Mouse (Mus musculus): Measurements from ENCODE around the gene Chst3. TPM values are rescaled to one million over a fixed set of nuclear protein-coding genes. Genes with fewer than 3 reads are reported as not detected.
"Not testable (repeated sequence)": the region's sequence is repeated elsewhere in the genome, so short reads cannot be mapped to it uniquely, and the experiment has no call there.

The Chst3 gene
- total and polyA plus RNA-seq, 2 experiments from 2014 or later = 0.89 to 5.5 TPM

DNA sequence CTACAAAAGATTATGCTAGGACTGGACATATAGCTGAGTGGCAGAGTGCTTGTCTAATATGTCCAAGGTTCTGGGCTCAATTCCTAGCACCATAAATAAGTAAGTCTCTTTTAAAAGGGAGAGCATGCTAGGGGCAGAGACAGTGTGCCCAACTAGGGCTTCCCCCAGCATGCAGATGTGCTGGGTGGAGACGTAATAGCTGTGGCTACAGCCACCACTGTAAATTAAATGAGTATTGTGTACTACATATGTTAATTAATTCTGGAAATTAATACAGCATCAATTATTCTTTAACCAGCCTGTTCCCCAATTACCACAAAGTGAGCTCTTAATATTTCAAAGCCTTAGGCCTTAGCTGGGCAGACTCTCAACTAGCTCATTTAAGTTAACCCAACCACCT lies 54.2 kb downstream of the Chst3 start:
- Histone ChIP-seq H3K4me1 (ENCODE audit: insufficient read depth, low read length) (no peaks in the 10 kb centered on the region), H3K9ac (replicated peaks; ENCODE audit: low read length, poor library complexity, severe bottlenecking) (no peak overlapping the region), H3K27me3 (ENCODE audit: insufficient read depth, low read length) (no peaks in the 10 kb centered on the region), H3K36me3 (ENCODE audit: insufficient read depth, low read length) (no peaks in the 10 kb centered on the region), H3K9me3 (ENCODE audit: low read length) (no peaks in the 10 kb centered on the region), H3K27ac (ENCODE audit: low read depth, low read length) (no peak overlapping the region), H3K4me3 (ENCODE audit: low read depth, low read length) (no peak overlapping the region), H3K4me2 (ENCODE audit: low read depth, low read length, poor library complexity, severe bottlenecking) (no peak overlapping the region)
- no peak for DNase-seq (ENCODE audit: low spot score)
- TF ChIP-seq CTCF (IDR thresholded peaks at IDR 0.05) = no peak
- WGBS = 78% methylated on average over 1 of the region's 1 CpGs
- no peak for ATAC-seq (ENCODE audit: low FRiP score)

DNA sequence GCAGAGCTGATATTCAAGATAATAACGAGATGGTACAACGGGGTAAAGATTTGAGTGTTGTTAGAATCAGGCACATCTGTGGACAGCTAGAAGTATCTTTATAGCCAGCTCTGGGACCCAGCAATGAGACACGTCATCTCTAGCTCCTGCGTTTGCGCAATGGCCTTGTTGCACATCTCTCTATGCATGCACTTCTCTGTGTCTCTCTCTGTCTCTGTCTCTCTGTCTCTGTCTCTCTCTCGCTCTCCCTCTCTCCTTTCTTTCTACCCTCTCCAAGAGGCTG lies 56.1 kb downstream of the Chst3 start:
- ATAC-seq (ENCODE audit: low FRiP score) = no peak
- TF ChIP-seq CTCF (IDR thresholded peaks at IDR 0.05) = no peak

DNA sequence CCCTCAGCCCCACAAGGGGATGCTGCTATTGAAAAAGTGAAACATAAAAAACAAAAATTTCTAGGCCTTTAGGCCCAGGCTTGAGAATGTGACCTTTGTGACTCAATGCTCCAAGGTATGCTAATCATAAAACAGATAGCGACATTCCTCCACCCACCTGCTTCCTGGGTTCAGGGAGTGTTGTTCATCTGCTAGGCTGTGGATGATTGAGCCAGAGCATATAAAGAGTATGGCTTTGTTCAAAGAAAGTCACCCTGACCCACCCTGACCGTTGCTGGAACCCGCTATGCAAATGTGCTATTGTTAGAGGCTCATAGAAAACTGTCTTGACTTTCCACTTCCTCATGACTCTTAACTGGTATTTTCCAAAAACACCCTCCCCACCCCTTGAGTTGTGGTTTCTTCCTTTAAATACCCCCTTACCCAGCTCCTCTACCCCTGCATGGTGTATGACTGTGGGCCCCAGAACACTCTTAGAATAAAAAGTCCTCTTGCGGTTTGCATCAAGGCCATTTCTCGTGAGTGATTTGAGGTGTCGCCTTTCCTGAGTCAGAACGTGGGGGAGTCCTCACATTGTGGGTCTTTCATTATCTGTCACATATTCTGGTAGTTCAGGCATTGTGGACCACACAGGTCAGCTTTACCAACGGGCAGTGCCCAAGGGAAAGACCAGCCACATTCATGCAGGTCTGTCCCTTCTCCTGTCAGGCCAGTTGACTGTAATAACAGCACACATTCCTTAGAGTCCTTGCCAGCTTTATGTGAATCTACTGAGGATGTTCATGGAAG lies 56.7 kb downstream of the Chst3 start:
- H3K27me3 ChIP-seq (ENCODE audit: insufficient read depth, low read length); H3K9me3 ChIP-seq (ENCODE audit: low read length); H3K4me1 ChIP-seq (ENCODE audit: insufficient read depth, low read length); ATAC-seq (ENCODE audit: low FRiP score); DNase-seq (ENCODE audit: low spot score); H3K4me3 ChIP-seq (ENCODE audit: low read depth, low read length); H3K27ac ChIP-seq (ENCODE audit: low read depth, low read length); H3K36me3 ChIP-seq (ENCODE audit: insufficient read depth, low read length); H3K9ac ChIP-seq (replicated peaks; ENCODE audit: low read length, poor library complexity, severe bottlenecking); H3K4me2 ChIP-seq (ENCODE audit: low read depth, low read length, poor library complexity, severe bottlenecking): not testable (repeated sequence)
- WGBS = 85% methylated on average over 8 of the region's 8 CpGs

More for the DNA sequence above, 56.1 kb downstream of the Chst3 start:
- WGBS = 92% methylated on average over 6 of the region's 6 CpGs
- no peaks in the 10 kb centered on the region for H3K27me3 ChIP-seq (ENCODE audit: insufficient read depth, low read length)
- no peaks in the 10 kb centered on the region for H3K9me3 ChIP-seq (ENCODE audit: low read length)
- no peak overlapping the region for H3K9ac ChIP-seq (replicated peaks; ENCODE audit: low read length, poor library complexity, severe bottlenecking)
- no peaks in the 10 kb centered on the region for H3K36me3 ChIP-seq (ENCODE audit: insufficient read depth, low read length)
- H3K4me3 ChIP-seq (ENCODE audit: low read depth, low read length) = no peak overlapping the region
- no peaks in the 10 kb centered on the region for H3K4me1 ChIP-seq (ENCODE audit: insufficient read depth, low read length)
- no peak for DNase-seq (ENCODE audit: low spot score)
- no peak overlapping the region for H3K4me2 ChIP-seq (ENCODE audit: low read depth, low read length, poor library complexity, severe bottlenecking)
- H3K27ac ChIP-seq (ENCODE audit: low read depth, low read length) = no peak overlapping the region

DNA sequence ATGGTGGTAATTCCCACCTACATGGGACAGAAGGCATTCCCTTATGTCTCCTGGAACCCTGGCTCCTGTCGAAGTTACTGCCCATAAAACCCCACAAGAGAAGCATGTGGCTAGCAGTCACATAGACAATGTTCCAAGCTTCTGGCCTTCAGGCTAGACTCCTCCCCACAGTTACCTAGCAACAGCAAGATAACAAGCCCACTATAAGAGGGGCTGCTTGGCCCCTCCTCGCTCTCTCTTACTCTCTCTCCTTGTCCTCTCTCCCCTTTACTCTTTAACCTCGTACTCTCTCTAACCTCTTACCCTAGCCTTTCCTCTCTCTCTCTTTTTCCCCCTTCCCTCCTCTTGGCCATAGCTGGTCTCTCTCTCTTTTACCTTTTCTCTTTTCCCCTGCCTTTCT lies 57.7 kb downstream of the Chst3 start:
- not testable (repeated sequence) for H3K9me3 ChIP-seq (ENCODE audit: low read length); H3K36me3 ChIP-seq (ENCODE audit: insufficient read depth, low read length); H3K4me3 ChIP-seq (ENCODE audit: low read depth, low read length); H3K27me3 ChIP-seq (ENCODE audit: insufficient read depth, low read length); DNase-seq (ENCODE audit: low spot score); H3K4me2 ChIP-seq (ENCODE audit: low read depth, low read length, poor library complexity, severe bottlenecking); H3K9ac ChIP-seq (replicated peaks; ENCODE audit: low read length, poor library complexity, severe bottlenecking); ATAC-seq (ENCODE audit: low FRiP score); H3K4me1 ChIP-seq (ENCODE audit: insufficient read depth, low read length); H3K27ac ChIP-seq (ENCODE audit: low read depth, low read length)
- WGBS = 88% methylated on average over 3 of the region's 3 CpGs

DNA sequence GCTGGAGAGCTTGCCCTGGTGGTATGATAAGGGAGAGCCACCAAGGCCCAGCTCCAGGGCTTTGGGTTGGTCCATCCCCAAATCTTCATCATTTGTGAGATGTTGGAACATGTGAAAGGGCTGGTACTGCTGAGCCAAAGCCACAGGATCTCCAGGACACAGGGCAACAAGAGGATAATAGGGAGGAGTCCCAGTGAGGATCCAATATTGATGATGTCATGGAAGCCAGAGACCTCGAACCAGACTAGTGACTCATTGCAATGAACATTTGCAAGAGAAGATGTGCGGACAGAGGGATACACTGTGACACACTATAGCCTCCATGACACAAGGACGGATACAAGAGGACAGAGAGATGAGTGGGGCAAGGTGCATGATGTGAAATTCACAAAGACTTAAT lies 60.9 kb downstream of the Chst3 start:
- ATAC-seq (ENCODE audit: low FRiP score) (no peak), DNase-seq (ENCODE audit: low spot score) (no peak)
- no peaks in the 10 kb centered on the region for H3K27me3 ChIP-seq (ENCODE audit: insufficient read depth, low read length)
- H3K9ac ChIP-seq (replicated peaks; ENCODE audit: low read length, poor library complexity, severe bottlenecking) = no peak overlapping the region
- H3K27ac ChIP-seq (ENCODE audit: low read depth, low read length) = no peak overlapping the region
- no peaks in the 10 kb centered on the region for H3K36me3 ChIP-seq (ENCODE audit: insufficient read depth, low read length)
- 92% methylated on average over 3 of the region's 3 CpGs for WGBS
- no peak overlapping the region for H3K4me3 ChIP-seq (ENCODE audit: low read depth, low read length)
- no peak for TF ChIP-seq CTCF (IDR thresholded peaks at IDR 0.05)
- no peak overlapping the region for H3K4me2 ChIP-seq (ENCODE audit: low read depth, low read length, poor library complexity, severe bottlenecking)
- H3K4me1 ChIP-seq (ENCODE audit: insufficient read depth, low read length) = no peaks in the 10 kb centered on the region
- no peaks in the 10 kb centered on the region for H3K9me3 ChIP-seq (ENCODE audit: low read length)

DNA sequence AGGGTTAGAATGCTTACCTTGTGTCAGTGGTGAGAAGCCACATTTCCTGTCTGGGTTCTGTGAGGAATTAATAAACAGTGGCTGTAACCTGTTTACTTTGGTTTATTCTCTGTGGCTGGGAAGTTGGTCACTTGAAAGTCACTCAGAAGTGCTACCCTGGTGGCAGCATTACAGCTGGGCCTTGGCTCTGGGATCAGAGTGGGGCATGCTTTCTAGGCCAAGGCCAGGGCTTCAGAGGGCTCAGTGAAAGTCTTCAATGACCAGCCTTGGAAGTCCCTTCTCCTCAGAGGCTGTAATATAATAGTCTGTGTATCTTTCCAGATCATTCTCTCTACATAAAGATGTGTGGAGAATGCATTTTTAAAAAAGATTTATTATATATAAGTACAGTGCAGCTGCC lies 63.0 kb downstream of the Chst3 start:
- H3K4me3 ChIP-seq (ENCODE audit: low read depth, low read length) = no peak overlapping the region
- H3K27me3 ChIP-seq (ENCODE audit: insufficient read depth, low read length) = no peaks in the 10 kb centered on the region
- TF ChIP-seq CTCF (IDR thresholded peaks at IDR 0.05) = no peak
- no peaks in the 10 kb centered on the region for H3K9me3 ChIP-seq (ENCODE audit: low read length)
- H3K4me2 ChIP-seq (ENCODE audit: low read depth, low read length, poor library complexity, severe bottlenecking) = no peak overlapping the region
- ATAC-seq (ENCODE audit: low FRiP score) (no peak), DNase-seq (ENCODE audit: low spot score) (no peak)
- H3K36me3 ChIP-seq (ENCODE audit: insufficient read depth, low read length) = no peaks in the 10 kb centered on the region
- no peak overlapping the region for H3K9ac ChIP-seq (replicated peaks; ENCODE audit: low read length, poor library complexity, severe bottlenecking)
- H3K27ac ChIP-seq (ENCODE audit: low read depth, low read length) = no peak overlapping the region
- no peaks in the 10 kb centered on the region for H3K4me1 ChIP-seq (ENCODE audit: insufficient read depth, low read length)

Measured in midbrain, postnatal 0 days (tissue).